Mouse (Mus musculus) myocyte (in vitro differentiated cells): ENCODE measurements around the gene Csf1.

Experiments
- CEBPB ChIP-seq: IDR thresholded peaks from 2 replicates; pipeline ENCODE4 v1.6.1; 2011; ENCODE audit warnings: mild to moderate bottlenecking, moderate library complexity; ENCODE audit not compliant: poor library complexity, insufficient read depth, severe bottlenecking
- MAX ChIP-seq: IDR thresholded peaks from one replicate; pipeline ENCODE4 v1.6.1; 2011; ENCODE audit warnings: low read depth, mild to moderate bottlenecking, control low read depth
- MYOD1 ChIP-seq, 3 experiments: IDR thresholded peaks; one replicate each; pipeline ENCODE4 v1.6.1; 2011; ENCODE audit warnings: control low read depth in 2 of 3, low read depth in 2 of 3, mild to moderate bottlenecking in 2 of 3, moderate library complexity in 1 of 3; ENCODE audit not compliant: insufficient read length in 2 of 3, control insufficient read depth in 1 of 3
- POLR2A ChIP-seq: IDR thresholded peaks from one replicate; pipeline ENCODE4 v1.6.1; 2011; ENCODE audit warnings: low read depth, mild to moderate bottlenecking, control low read depth, moderate library complexity; ENCODE audit not compliant: insufficient read length
- POLR2AphosphoS2 ChIP-seq: IDR thresholded peaks from one replicate; pipeline ENCODE4 v1.6.1; 2011; ENCODE audit warnings: low read depth, control low read depth; ENCODE audit not compliant: insufficient read length
- REST ChIP-seq: IDR thresholded peaks from one replicate; pipeline ENCODE4 v1.6.1; 2011; ENCODE audit warnings: mild to moderate bottlenecking, control low read depth, moderate library complexity; ENCODE audit not compliant: insufficient read depth, insufficient read length
- TCF3 ChIP-seq: IDR thresholded peaks from one replicate; pipeline ENCODE4 v1.6.1; 2011; ENCODE audit warnings: low read depth, control low read depth; ENCODE audit not compliant: insufficient read length
- USF1 ChIP-seq: IDR thresholded peaks from one replicate; pipeline ENCODE4 v1.6.1; 2011; ENCODE audit warnings: low read depth, mild to moderate bottlenecking, control low read depth, moderate library complexity

GRCm38 (mm10) chr3:107704371-107704705, 55.9 kb downstream of the Csf1 start:
- TF ChIP-seq POLR2A (no peak), USF1 (no peak), CEBPB (no peak), POLR2AphosphoS2 (no peak), REST (no peak), TCF3 (no peak), MYOD1 (IDR thresholded peaks at IDR 0.05; ENCODE audit: control insufficient read depth in 1 of 3, insufficient read length in 2 of 3, low read depth in 2 of 3) (no peak), MAX (no peak)
